Mouse (Mus musculus) cortical plate, adult 2 months (tissue): Measurements from ENCODE around the gene Prr19. TPM values are rescaled to one million over a fixed set of nuclear protein-coding genes. Genes with fewer than 3 reads are reported as not detected.
"Not testable (repeated sequence)": the region's sequence is repeated elsewhere in the genome, so short reads cannot be mapped to it uniquely, and the experiment has no call there.

Experiments
- H3K27ac ChIP-seq: fragments of 200-500 bp; 2 replicates; pipeline ENCODE4 v1.5.1; 2012; ENCODE audit warnings: low read length, control low read depth, inconsistent platforms; ENCODE audit not compliant: insufficient read depth
- H3K4me1 ChIP-seq: fragments of 200-500 bp; 2 replicates; pipeline ENCODE4 v1.6.1; 2011; ENCODE audit warnings: low read length; ENCODE audit not compliant: control insufficient read depth, insufficient read depth
- H3K4me3 ChIP-seq: fragments of 200-500 bp; 2 replicates; pipeline ENCODE4 v1.5.1; 2011; ENCODE audit warnings: mild to moderate bottlenecking, low read length, control low read depth; ENCODE audit not compliant: insufficient read depth
- CTCF ChIP-seq: fragments of 200-500 bp; IDR thresholded peaks from 2 replicates; pipeline ENCODE4 v1.5.1; 2011; ENCODE audit warnings: mild to moderate bottlenecking, control low read depth, low read length; ENCODE audit not compliant: insufficient read depth; ENCODE audit errors: extremely low read depth
- POLR2A ChIP-seq: fragments of 200-500 bp; IDR thresholded peaks from 2 replicates; pipeline ENCODE4 v1.6.1; 2011; ENCODE audit warnings: mild to moderate bottlenecking, low read length, control low read depth; ENCODE audit not compliant: insufficient read depth; ENCODE audit errors: extremely low read depth
- polyA plus RNA-seq: library from polyadenylated mRNA; depleted of rRNA; stranded (reverse); fragments of >200 nt; gene quantifications from 2 replicates; pipeline ENCODE4 v1.2.3, GENCODE M21; 2012

The Prr19 gene
- polyA plus RNA-seq, 1 experiment: 0.08 TPM

- TF ChIP-seq POLR2A: peak; percentile 44; the same call in 1 of the 2 replicates
- TF ChIP-seq CTCF: peak; percentile 95
- peaks cover 3% of the 10 kb centered on the region; the same call in 1 of the 2 replicates for H3K4me1 ChIP-seq
- 0 out of 2 replicates have a peak within 1 kb of the TSS, but pooled peaks have one; percentile 11 for H3K27ac ChIP-seq
- peak within 1 kb of the TSS; percentile 86 for H3K4me3 ChIP-seq
Observed at GRCm38 (mm10) chr7:25316532-25317445, 15.6 kb downstream of the Prr19 start, which contains the start of gene Megf8. Gene Megf8, plus strand, starts transcription at chr7:25317164.

DNA sequence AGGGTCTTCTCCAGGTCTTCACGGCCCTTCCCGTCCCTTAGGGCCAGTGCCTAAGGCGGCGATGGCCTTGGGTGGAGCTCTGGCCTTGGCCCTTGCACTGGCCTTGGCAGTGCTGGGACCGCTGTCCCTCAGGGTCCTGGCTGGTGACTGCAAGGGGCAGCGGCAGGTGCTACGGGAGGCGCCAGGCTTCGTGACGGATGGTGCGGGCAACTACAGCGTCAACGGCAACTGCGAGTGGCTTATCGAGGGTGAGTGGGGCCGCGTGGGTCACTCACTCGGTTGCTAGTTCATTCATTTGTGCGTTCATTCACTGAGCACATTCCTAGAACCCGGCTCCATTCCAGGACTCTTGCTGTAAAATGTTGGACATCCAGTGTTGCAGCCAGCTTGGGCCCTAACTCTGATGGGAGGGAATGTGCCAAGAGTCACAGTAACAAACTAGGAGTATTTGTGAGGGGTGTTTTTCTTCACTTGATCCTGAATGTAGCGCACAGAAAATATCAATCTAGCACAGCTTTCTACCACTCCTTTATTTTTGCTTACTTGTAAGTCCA lies 16.3 kb downstream of the Prr19 start:
- H3K27ac ChIP-seq: 0 out of 2 replicates have a peak overlapping the region, but pooled peaks have one; percentile 11
- TF ChIP-seq CTCF (no peak), POLR2A (no peak)
- H3K4me3 ChIP-seq: peak overlapping the region; percentile 86
- peaks cover 3% of the 10 kb centered on the region; the same call in 1 of the 2 replicates for H3K4me1 ChIP-seq

- Histone ChIP-seq H3K4me1 (peaks cover 2% of the 10 kb centered on the region; the same call in 1 of the 2 replicates), H3K4me3 (no peak overlapping the region), H3K27ac (no peak overlapping the region)
- no peak for TF ChIP-seq POLR2A
- TF ChIP-seq CTCF: no peak
Observed at GRCm38 (mm10) chr7:25322058-25322484, 20.9 kb downstream of the Prr19 start.

GRCm38 (mm10) chr7:25323219-25323618 lies 22.0 kb downstream of the Prr19 start:
- peaks cover 2% of the 10 kb centered on the region; the same call in 1 of the 2 replicates for H3K4me1 ChIP-seq
- TF ChIP-seq POLR2A (no peak), CTCF (no peak)
- H3K4me3 ChIP-seq: no peak overlapping the region
- H3K27ac ChIP-seq: no peak overlapping the region

GRCm38 (mm10) chr7:25325431-25325830 lies 24.2 kb downstream of the Prr19 start:
- not testable (repeated sequence) for H3K27ac ChIP-seq, H3K4me3 ChIP-seq, H3K4me1 ChIP-seq

DNA sequence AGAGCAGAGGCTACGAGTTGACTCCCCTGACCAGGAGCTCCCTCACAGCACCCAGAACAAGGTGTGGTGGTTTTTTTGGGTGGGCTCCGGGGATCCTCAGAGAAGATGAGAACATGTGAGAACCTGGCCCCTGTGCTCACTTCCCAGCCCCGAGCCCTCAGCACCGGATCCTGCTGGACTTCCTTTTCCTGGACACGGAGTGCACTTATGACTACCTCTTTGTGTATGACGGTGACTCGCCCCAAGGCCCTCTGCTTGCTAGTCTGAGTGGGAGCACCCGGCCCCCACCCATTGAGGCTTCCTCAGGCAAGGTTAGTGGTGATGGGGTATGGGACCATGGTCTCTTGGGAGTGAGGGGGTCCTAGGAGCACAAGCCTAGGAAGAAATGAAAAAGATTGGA lies 25.0 kb downstream of the Prr19 start:
- no peak overlapping the region for H3K4me3 ChIP-seq
- H3K4me1 ChIP-seq: peaks cover 2% of the 10 kb centered on the region; the same call in 1 of the 2 replicates
- TF ChIP-seq POLR2A: no peak
- no peak overlapping the region for H3K27ac ChIP-seq

DNA sequence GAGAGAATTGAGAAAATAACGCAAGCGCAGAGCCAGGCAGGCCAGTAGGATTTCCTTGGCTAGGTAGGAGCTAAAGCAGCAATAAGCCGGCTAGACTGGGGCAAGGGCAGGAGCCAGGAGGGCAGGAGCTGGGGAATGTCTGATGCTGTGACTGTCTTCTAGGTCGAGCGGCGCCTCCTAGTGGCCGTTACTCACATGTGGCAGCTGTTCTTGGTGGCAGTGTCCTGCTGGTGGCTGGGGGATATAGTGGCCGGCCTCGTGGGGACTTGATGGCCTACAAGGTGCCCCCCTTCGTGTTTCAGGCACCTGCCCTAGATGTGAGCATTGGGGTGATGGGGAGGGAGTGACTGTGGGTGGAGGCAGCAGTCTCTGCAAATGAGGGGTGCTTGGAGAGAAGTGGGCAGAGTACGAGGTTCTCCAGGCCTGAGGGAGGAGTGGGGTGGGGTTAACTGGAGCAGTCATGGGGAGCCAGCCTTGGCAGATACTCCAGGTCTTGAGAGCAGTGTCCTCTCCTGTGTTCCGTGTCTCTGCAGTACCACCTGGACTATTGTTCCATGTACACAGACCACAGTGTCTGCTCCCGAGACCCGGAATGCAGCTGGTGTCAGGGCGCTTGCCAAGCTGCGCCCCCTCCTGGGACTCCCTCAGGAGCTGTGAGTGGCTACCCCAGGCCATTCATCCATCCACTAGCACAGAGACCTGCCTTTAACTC lies 32.5 kb downstream of the Prr19 start:
- no peak overlapping the region for H3K27ac ChIP-seq
- H3K4me1 ChIP-seq: no peaks in the 10 kb centered on the region
- no peak overlapping the region for H3K4me3 ChIP-seq
- no peak for TF ChIP-seq POLR2A
- peak; percentile 71 for TF ChIP-seq CTCF

- H3K27ac ChIP-seq: no peak overlapping the region
- no peak overlapping the region for H3K4me3 ChIP-seq
- TF ChIP-seq CTCF (no peak), POLR2A (no peak)
- no peaks in the 10 kb centered on the region for H3K4me1 ChIP-seq
Observed at GRCm38 (mm10) chr7:25334472-25334871, 33.3 kb downstream of the Prr19 start.

GRCm38 (mm10) chr7:25339329-25339728 lies 38.1 kb downstream of the Prr19 start:
- Histone ChIP-seq H3K4me3 (no peak overlapping the region), H3K27ac (no peak overlapping the region), H3K4me1 (peaks cover 7% of the 10 kb centered on the region)
- TF ChIP-seq CTCF (no peak), POLR2A (no peak)
